Mouse (Mus musculus): ENCODE data around the gene Rnf186. TPM values are rescaled to one million over a fixed set of nuclear protein-coding genes. Genes with fewer than 3 reads are reported as not detected.
"Not testable (repeated sequence)": the region's sequence is repeated elsewhere in the genome, so short reads cannot be mapped to it uniquely, and the experiment has no call there.

Rnf186 gene
- total RNA-seq, 2 experiments from 2014 or later: not detected

DNA sequence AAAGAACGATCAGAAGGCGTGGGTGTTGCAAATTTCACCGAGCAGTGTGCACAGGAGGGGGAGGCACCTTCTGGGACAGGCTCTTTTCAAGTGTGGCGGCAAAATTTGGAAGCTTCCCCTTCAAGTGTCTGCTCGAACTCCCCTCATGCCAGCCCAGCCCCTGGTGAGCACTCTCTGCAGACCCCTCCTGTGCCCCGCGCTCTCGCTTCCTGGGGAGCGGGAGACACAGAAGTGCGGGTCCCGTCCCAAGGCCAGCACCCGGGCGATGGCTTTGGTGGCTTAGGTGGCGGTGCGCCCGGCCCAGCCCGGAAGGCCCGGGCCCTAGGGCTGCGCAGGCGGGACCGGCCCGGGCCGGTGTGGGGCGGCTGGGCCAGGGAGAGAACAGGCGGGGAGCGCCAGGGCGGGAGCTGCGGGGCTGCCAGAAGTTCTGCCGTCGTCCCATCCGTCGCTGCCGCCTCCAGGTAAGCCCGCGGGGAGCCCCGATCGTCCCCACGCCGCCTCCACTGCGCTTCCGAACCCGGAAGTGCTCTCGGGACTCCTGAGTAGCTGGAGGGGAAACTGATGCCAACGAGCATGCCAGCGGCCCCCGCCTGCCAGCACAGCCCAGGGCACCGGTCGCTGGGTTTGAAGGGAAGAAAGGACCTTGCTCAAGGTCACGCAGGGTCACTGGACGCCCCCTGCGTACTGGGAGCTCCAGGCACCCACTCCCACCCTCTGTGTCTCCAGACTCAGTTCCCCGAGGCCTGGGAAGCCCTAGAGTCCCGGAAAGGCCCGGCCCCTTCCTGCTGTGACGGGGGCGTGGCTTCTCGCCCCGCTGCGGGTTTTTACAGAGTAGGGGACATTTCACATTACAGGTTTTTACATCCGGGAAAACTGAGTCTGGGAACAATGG lies 6.2 kb downstream of the Rnf186 start, which contains the start of gene Tmco4:
Gene Tmco4 (plus strand): TSS at position 62 of the 892 bp plus-strand sequence.
- H3K4me3 ChIP-seq: peak within 1 kb of the TSS; percentile 59
- H3K27ac ChIP-seq: peak within 1 kb of the TSS; percentile 56
- no peak for TF ChIP-seq CTCF (IDR thresholded peaks at IDR 0.05)
- peak; percentile 28 to 51 for DNase-seq (ENCODE audit: extremely low spot score in 1 of 2, low spot score in 2 of 2)
- intact Hi-C loops (cut with DNase I): no loop called here

DNA sequence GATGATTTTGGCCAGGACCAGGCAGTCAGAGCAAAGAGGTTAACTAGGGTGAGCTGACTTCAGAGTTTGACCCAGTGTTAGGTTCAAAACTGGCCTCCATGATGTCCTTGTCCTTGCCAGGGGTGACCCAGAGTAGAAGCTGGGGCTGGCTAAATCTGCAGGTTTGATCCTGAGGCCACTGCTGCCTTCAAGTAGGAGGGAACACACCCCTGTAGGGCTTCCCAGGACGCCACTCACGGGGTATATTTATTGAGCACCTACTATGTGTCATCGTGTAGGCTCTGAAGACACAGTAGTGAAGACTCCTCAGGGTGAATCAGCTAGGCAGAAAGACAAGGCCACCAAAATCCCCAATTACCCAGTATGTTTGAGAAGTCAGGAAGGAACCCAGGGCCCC lies 6.8 kb downstream of the Rnf186 start:
- no peak for TF ChIP-seq CTCF (IDR thresholded peaks at IDR 0.05)
- intact Hi-C loops (cut with DNase I): no loop called here
- Histone ChIP-seq H3K27ac (peak overlapping the region; percentile 56), H3K4me3 (peak overlapping the region; percentile 59)
- DNase-seq (ENCODE audit: extremely low spot score in 1 of 2, low spot score in 2 of 2): no peak

- intact Hi-C loops (cut with DNase I); H3K4me3 ChIP-seq; DNase-seq (ENCODE audit: extremely low spot score in 1 of 2, low spot score in 2 of 2); H3K27ac ChIP-seq: not testable (repeated sequence)
These were observed 7.6 kb downstream of the Rnf186 start for GRCm38 (mm10) chr4:138974540-138974939.

GRCm38 (mm10) chr4:138975194-138975593 lies 8.3 kb downstream of the Rnf186 start:
- no peak for TF ChIP-seq CTCF (IDR thresholded peaks at IDR 0.05)
- intact Hi-C loops (cut with DNase I): no loop called here
- H3K4me3 ChIP-seq: no peak overlapping the region
- no peak overlapping the region for H3K27ac ChIP-seq
- no peak for DNase-seq (ENCODE audit: extremely low spot score in 1 of 2, low spot score in 2 of 2)

- no peak for TF ChIP-seq CTCF (IDR thresholded peaks at IDR 0.05)
- Histone ChIP-seq H3K27ac (no peak overlapping the region), H3K4me3 (no peak overlapping the region)
- DNase-seq (ENCODE audit: extremely low spot score in 1 of 2, low spot score in 2 of 2): no peak
- intact Hi-C loops (cut with DNase I): no loop called here
These were observed 9.1 kb downstream of the Rnf186 start for GRCm38 (mm10) chr4:138976046-138976445.

GRCm38 (mm10) chr4:138980021-138980420 lies 13.1 kb downstream of the Rnf186 start:
- no peak for DNase-seq (ENCODE audit: extremely low spot score in 1 of 2, low spot score in 2 of 2)
- TF ChIP-seq CTCF (IDR thresholded peaks at IDR 0.05): no peak
- intact Hi-C loops (cut with DNase I): no loop called here
- Histone ChIP-seq H3K27ac (no peak overlapping the region), H3K4me3 (no peak overlapping the region)

- DNase-seq (ENCODE audit: extremely low spot score in 1 of 2, low spot score in 2 of 2): no peak
- no peak for TF ChIP-seq CTCF (IDR thresholded peaks at IDR 0.05)
- Histone ChIP-seq H3K27ac (no peak overlapping the region), H3K4me3 (no peak overlapping the region)
- intact Hi-C loops (cut with DNase I): no loop called here
These were observed 14.0 kb downstream of the Rnf186 start for GRCm38 (mm10) chr4:138980771-138981420.

GRCm38 (mm10) chr4:138983422-138983821 lies 16.5 kb downstream of the Rnf186 start:
- intact Hi-C loops (cut with DNase I): no loop called here
- H3K4me3 ChIP-seq: no peak overlapping the region
- no peak for DNase-seq (ENCODE audit: extremely low spot score in 1 of 2, low spot score in 2 of 2)
- TF ChIP-seq CTCF (IDR thresholded peaks at IDR 0.05): no peak
- no peak overlapping the region for H3K27ac ChIP-seq

DNA sequence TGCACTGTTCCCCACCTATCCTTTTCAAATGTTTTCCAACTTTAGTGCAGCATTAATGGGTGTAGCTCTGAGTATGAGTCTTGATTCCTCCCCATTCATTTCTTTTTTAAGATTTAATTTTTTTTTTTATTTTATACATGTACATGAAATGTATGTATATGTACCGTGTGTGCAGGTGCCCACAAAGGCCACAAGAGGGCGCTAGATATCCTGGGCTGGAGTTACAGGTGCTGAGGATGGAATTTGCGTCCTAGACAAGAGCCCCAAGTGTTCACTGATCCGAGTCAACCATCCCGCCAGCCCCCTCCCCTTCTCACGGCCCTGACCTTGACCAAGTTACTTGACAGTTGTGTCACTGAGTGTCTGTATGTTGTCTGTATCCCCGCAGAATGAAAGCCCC lies 17.8 kb downstream of the Rnf186 start:
- intact Hi-C loops (cut with DNase I): no loop called here
- DNase-seq (ENCODE audit: extremely low spot score in 1 of 2, low spot score in 2 of 2): no peak
- H3K4me3 ChIP-seq: no peak overlapping the region

DNA sequence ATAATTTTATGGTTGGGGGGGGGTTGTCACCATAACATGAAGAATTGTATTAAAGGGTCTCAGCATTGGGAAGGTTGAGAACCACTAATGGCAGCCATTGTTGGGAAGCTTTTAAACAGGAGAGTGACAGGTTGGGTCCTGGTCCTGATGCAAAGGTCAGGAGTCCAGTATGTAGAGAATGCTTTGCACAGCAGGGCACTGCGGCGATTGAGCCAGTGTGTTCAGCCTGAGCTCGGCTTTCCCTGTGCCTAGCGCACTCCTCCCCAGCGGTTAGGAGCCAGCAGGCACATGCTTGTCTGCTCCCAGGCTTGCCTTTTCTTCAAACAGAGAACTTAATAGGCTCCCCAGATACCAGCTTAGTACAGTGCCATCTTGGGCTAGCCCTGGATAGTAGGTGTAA lies 19.4 kb downstream of the Rnf186 start:
- intact Hi-C loops (cut with DNase I): no loop called here
- no peak for DNase-seq (ENCODE audit: extremely low spot score in 1 of 2, low spot score in 2 of 2)
- Histone ChIP-seq H3K27ac (no peak overlapping the region), H3K4me3 (no peak overlapping the region)
- TF ChIP-seq CTCF (IDR thresholded peaks at IDR 0.05): no peak

More for the DNA sequence above, 17.8 kb downstream of the Rnf186 start:
- H3K27ac ChIP-seq: no peak overlapping the region
- peak; percentile 32 for TF ChIP-seq CTCF (IDR thresholded peaks at IDR 0.05)

DNA sequence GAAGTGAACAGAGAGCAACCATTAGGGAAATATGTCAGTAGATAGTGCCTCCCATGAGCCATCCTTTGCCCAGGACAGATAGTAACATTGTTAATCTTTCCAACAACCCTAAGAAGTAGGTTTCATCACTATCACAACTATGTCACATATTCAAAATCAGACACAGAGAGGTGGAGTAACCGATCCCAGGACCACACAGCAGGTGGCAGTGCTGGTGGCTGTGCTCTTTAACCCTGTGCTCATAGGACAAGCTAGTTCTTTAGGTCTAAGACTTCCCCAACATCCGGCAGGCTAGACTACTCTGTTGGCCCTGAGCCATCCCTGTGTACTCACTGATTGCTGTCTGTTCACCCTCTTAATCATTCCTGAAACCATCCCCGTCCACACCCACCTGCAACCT lies 27.5 kb downstream of the Rnf186 start:
- intact Hi-C loops (cut with DNase I): no loop called here
- H3K27ac ChIP-seq: no peak overlapping the region
- DNase-seq (ENCODE audit: extremely low spot score in 1 of 2, low spot score in 2 of 2): no peak
- no peak for TF ChIP-seq CTCF (IDR thresholded peaks at IDR 0.05)
- no peak overlapping the region for H3K4me3 ChIP-seq

DNA sequence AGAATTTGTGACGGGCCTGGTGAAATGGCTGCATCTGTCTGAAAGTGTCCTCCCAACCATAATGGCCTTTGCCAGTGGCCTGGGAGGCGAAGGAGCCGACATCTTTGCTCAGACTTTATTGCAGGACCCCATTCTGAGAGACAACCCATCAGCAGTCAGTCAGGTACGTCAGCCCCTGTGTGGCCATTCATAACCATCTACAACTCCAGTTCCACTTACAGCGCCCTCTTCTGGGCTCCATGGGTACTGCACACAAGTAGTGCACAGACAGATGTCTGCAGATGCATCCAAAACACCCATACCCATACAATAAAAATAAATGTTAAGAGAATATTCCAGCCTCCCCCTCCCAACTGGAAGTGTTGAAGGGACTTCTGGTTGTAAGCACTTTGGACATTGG lies 29.5 kb downstream of the Rnf186 start:
- intact Hi-C loops (cut with DNase I): loop anchor here (5.0 kb wide), 1 partner anchor 39 kb away; no protein-coding TSS in a partner anchor
- Histone ChIP-seq H3K4me3 (no peak overlapping the region), H3K27ac (no peak overlapping the region)
- TF ChIP-seq CTCF (IDR thresholded peaks at IDR 0.05): peak; percentile 47
- no peak for DNase-seq (ENCODE audit: extremely low spot score in 1 of 2, low spot score in 2 of 2)
